Mouse (Mus musculus): ENCODE data around the gene Nhlrc4.

DNA sequence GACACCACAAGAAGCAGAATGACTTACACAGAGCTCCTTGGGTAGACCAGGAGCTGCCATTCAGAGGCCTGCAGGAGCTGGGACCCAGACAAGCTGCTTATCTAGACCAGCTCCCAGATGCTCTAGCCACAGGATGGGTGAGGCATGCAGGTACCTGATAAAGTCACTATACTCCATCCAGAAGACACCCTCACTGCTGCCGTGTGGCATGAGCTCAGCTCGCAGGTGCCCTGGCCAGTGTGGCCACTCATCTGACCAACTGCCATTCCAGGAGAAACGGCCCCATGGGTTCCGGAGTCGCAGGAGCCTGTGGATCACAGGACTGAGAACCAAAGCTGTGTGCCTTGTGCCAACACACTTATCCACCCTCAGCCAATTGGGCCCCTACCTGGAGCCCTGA is 16.8 kb upstream of the Nhlrc4 start:
- TF ChIP-seq CTCF (IDR thresholded peaks at IDR 0.05; ENCODE audit: control insufficient read depth, insufficient read depth, insufficient read length) (no peak), USF1 (IDR thresholded peaks at IDR 0.05; ENCODE audit: low read depth) (no peak), FOSL1 (IDR thresholded peaks at IDR 0.05; ENCODE audit: insufficient read depth, low read length, poor library complexity, severe bottlenecking) (no peak), MYOG (IDR thresholded peaks at IDR 0.05; ENCODE audit: control insufficient read depth, extremely low read depth, insufficient read length) (no peak), MAX (IDR thresholded peaks at IDR 0.05) (no peak)
